Mouse (Mus musculus) heart, postnatal 0 days (tissue): Measurements from ENCODE around the gene Ccdc88a.

ENCODE experiments used
- CTCF ChIP-seq: IDR thresholded peaks from 2 replicates; pipeline ENCODE4 v1.5.1; 2016; ENCODE audit warnings: antibody characterized with exemption, control low read depth, low read depth
- EP300 ChIP-seq: IDR thresholded peaks from 2 replicates; pipeline ENCODE4 v1.6.1; 2016; ENCODE audit warnings: antibody characterized with exemption, low read depth

DNA sequence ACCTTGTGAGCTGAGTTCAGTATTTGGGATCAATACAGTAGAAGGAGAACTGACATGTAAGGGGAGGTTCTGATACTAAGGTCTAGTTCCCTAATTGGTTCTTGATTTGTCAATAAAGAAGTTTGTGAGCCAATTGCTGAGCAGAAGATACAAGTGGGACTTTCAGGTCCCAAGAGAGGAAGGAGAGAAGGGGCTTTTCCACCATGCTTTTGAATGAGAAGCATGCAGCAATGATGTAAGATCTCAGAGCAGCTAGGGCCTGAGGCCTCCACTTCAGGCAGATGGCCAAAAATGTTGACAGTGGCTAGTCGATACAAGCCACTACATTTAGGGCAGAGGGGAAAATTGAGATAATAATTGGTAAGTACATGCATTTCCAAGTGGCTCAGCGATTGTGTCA lies 32.2 kb upstream of the Ccdc88a start:
- no peak for TF ChIP-seq EP300
- no peak for TF ChIP-seq CTCF
